Mouse (Mus musculus) midbrain, embryonic 16.5 days (tissue): ENCODE measurements around the gene Elmod2. TPM values are rescaled to one million over a fixed set of nuclear protein-coding genes. Genes with fewer than 3 reads are reported as not detected.

Experiments
- polyA plus RNA-seq: library from polyadenylated mRNA; unstranded; fragments of >200 nt; fragmentation: Nextera tagmentation; extraction: Ambion mirVana; gene quantifications from 2 replicates; pipeline ENCODE4 v1.2.1, GENCODE M21; 2015

Elmod2 gene
- polyA plus RNA-seq, 1 experiment from 2014 or later: 28.9 TPM

Other genes with a start within 250 kb of the Elmod2 start
- gene Tbc1d9, start 167.1 kb downstream of the Elmod2 start, polyA plus RNA-seq: 17.4 and 17.8 TPM in 2 replicates
- 6.1 and 6.9 TPM in 2 replicates for gene Gm10645, start 166.3 kb downstream of the Elmod2 start, polyA plus RNA-seq
- gene Ucp1, start 42.1 kb downstream of the Elmod2 start, polyA plus RNA-seq: 0.18 TPM in 1 of 2 replicates, not detected in the other
- gene Mgat4d, start 16.0 kb upstream of the Elmod2 start, polyA plus RNA-seq: not detected in 2 replicates
- 11.5 and 12.6 TPM in 2 replicates for gene Clgn, start 57.4 kb upstream of the Elmod2 start, polyA plus RNA-seq
- 327 and 361 TPM in 2 replicates for gene Scoc, start 125.9 kb upstream of the Elmod2 start, polyA plus RNA-seq
- gene Olfr370, start 203.3 kb upstream of the Elmod2 start, polyA plus RNA-seq: 0.07 TPM in 1 of 2 replicates, not detected in the other
- 320 and 338 TPM in 2 replicates for gene Ndufb7, start 234.2 kb upstream of the Elmod2 start, polyA plus RNA-seq